Mouse (Mus musculus) heart, adult 2 months (tissue): Measurements from ENCODE around the gene Clpb.

Experiments
- CTCF ChIP-seq: fragments of 200-600 bp; IDR thresholded peaks from 2 replicates; pipeline ENCODE4 v1.8.1; 2022; ENCODE audit warnings: antibody characterized with exemption, mild to moderate bottlenecking, moderate library complexity
- EP300 ChIP-seq: fragments of 200-500 bp; IDR thresholded peaks from 2 replicates; pipeline ENCODE4 v1.6.1; 2011; ENCODE audit warnings: low read depth, low read length, control low read depth; ENCODE audit not compliant: insufficient read depth
- POLR2A ChIP-seq: fragments of 200-500 bp; IDR thresholded peaks from 2 replicates; pipeline ENCODE4 v1.6.1; 2011; ENCODE audit warnings: mild to moderate bottlenecking, low read depth, low read length, control low read depth; ENCODE audit not compliant: insufficient read depth

GRCm38 (mm10) chr7:101833352-101833751 is 169.9 kb downstream of the Clpb start:
- TF ChIP-seq POLR2A: no peak
- 0 out of 2 replicates have a peak, but pooled peaks have one; percentile 7 for TF ChIP-seq CTCF
- no peak for TF ChIP-seq EP300
